In genomic region chrX:99059119-99059518, GRCm38 (mm10) we compare ENCODE assay signal across 11 mouse cellular contexts. TPM values are rescaled to one million over a fixed set of nuclear protein-coding genes. Genes with fewer than 3 reads are reported as not detected.
DNase-seq lines count a peak whose midpoint lies in the region; ATAC-seq and TF ChIP-seq lines count a peak whose summit lies in the region.
"Had no signal": no experiment of that assay in that cellular context is flagged by ENCODE, and none has a peak within 500 bp of the region (broad histone marks: within the 10 kb centered on the region; RNA-seq: fewer than 3 reads in every experiment).

No protein-coding gene starts in this region.

- no peaks in the 10 kb centered on the region for H3K36me3 ChIP-seq in kidney, embryonic 14.5 days (ENCODE audit: control insufficient read depth, insufficient read depth, low read length)
- H3K36me3 ChIP-seq in thymus, adult 2 months (ENCODE audit: control insufficient read depth, insufficient read depth, low read length) = no peaks in the 10 kb centered on the region
- H3K36me3 ChIP-seq: forebrain, embryonic 15.5 days; neural tube, embryonic 13.5 days had no signal

- no peaks in the 10 kb centered on the region for H3K4me1 ChIP-seq in kidney, embryonic 14.5 days (ENCODE audit: control insufficient read depth, insufficient read depth, low read length)
- no peaks in the 10 kb centered on the region for H3K4me1 ChIP-seq in thymus, adult 2 months (replicated peaks; ENCODE audit: control insufficient read depth, insufficient read depth, low read length)
- H3K4me1 ChIP-seq: forebrain, embryonic 15.5 days; neural tube, embryonic 13.5 days had no signal

- H3K4me3 ChIP-seq in kidney, embryonic 14.5 days (ENCODE audit: low read length) = no peak overlapping the region
- H3K4me3 ChIP-seq in thymus, adult 2 months (ENCODE audit: control insufficient read depth, insufficient read depth, low read length) = no peak overlapping the region
- H3K4me3 ChIP-seq: forebrain, embryonic 15.5 days; neural tube, embryonic 13.5 days had no signal

- DNase-seq in kidney, postnatal 4 days = peak; percentile 37 to 49
- DNase-seq in A20 (ENCODE audit: low read depth, low spot score) = peak; percentile 6
- peak; percentile 10 for DNase-seq in ES-CJ7 (ENCODE audit: low read depth, low spot score)
- DNase-seq in forelimb bud, embryonic 11.5 days (ENCODE audit: low read depth, low spot score) = peak; percentile 41
- DNase-seq in thymus, adult 2 months = no peak
- DNase-seq in thymus, postnatal 4 days = no peak
- DNase-seq: kidney, adult 18-20 months; right cerebral cortex, postnatal 4 days had no signal

- no peak; the same call in 1 of the 2 replicates for ATAC-seq in kidney, embryonic 14.5 days (ENCODE audit: low FRiP score, low TSS enrichment)
- ATAC-seq: forebrain, embryonic 15.5 days had no signal

- no peaks in the 10 kb centered on the region for H3K9me3 ChIP-seq in kidney, embryonic 14.5 days (ENCODE audit: control insufficient read depth, low read length)
- H3K9me3 ChIP-seq: forebrain, embryonic 15.5 days; neural tube, embryonic 13.5 days had no signal

- H3K27me3 ChIP-seq in kidney, embryonic 14.5 days (ENCODE audit: control insufficient read depth, insufficient read depth, low read length) = no peaks in the 10 kb centered on the region
- H3K27me3 ChIP-seq in thymus, adult 2 months (ENCODE audit: control insufficient read depth, insufficient read depth, low read length) = no peaks in the 10 kb centered on the region
- H3K27me3 ChIP-seq: forebrain, embryonic 15.5 days had no signal

- no peak for TF ChIP-seq CTCF in thymus, adult 2 months (IDR thresholded peaks at IDR 0.05; ENCODE audit: borderline replicate concordance, control insufficient read depth, extremely low read depth, insufficient read depth, low read length, poor library complexity)

- TF ChIP-seq POLR2A in thymus, adult 2 months (IDR thresholded peaks at IDR 0.05; ENCODE audit: control insufficient read depth, extremely low read depth, insufficient read depth, low read length, poor library complexity) = no peak

- no peak overlapping the region for H3K4me2 ChIP-seq in kidney, embryonic 14.5 days (replicated peaks; ENCODE audit: low read depth, low read length)
- H3K4me2 ChIP-seq: forebrain, embryonic 15.5 days; neural tube, embryonic 13.5 days had no signal

- 39% methylated on average over 4 of the region's 4 CpGs for WGBS in kidney, embryonic 14.5 days
- 57% methylated on average over 4 of the region's 4 CpGs for WGBS in thymus, adult 2 months

- no peak overlapping the region for H3K9ac ChIP-seq in kidney, embryonic 14.5 days (ENCODE audit: low read depth, low read length)
- H3K9ac ChIP-seq: forebrain, embryonic 15.5 days; neural tube, embryonic 13.5 days had no signal

- H3K27ac ChIP-seq in kidney, embryonic 14.5 days (ENCODE audit: low read depth, low read length) = no peak overlapping the region
- H3K27ac ChIP-seq in thymus, adult 2 months (ENCODE audit: control insufficient read depth, insufficient read depth, low read length) = no peak overlapping the region
- H3K27ac ChIP-seq: forebrain, embryonic 15.5 days; neural tube, embryonic 13.5 days had no signal

RNA-seq across cellular contexts. Expression of gene Stard8, which starts 56.1 kb away (rescaled TPM):
- 4.1 and 7.5 TPM in 2 replicates for polyA plus RNA-seq in kidney, embryonic 14.5 days (2014; fragmentation: Nextera tagmentation; extraction: Ambion mirVana)
- polyA plus RNA-seq in thymus, adult 2 months (2012; rRNA removed) = 3.7 and 10.1 TPM in 2 replicates

Comparison
In these comparisons a context has a peak if more than half of its experiments do, and no peak if none do; other contexts are left out.
1. DNase-seq: peak in kidney, postnatal 4 days (2 of 2), A20 (single experiment), ES-CJ7 (single experiment) and forelimb bud, embryonic 11.5 days (single experiment); none in thymus, adult 2 months (single experiment) and thymus, postnatal 4 days (single experiment).